Mouse (Mus musculus): ENCODE results near the gene Agpat3.
A peak's percentile ranks its signal among the peaks of the same experiment; 100 is the strongest.

Agpat3 gene

GRCm38 (mm10) chr10:78245225-78245547 lies 107.1 kb downstream of the Agpat3 start:
- peak; percentile 5 for DNase-seq

- peak; percentile 94 for DNase-seq
These were observed 107.7 kb downstream of the Agpat3 start, which contains the start of gene Trappc10 for GRCm38 (mm10) chr10:78244438-78245224. Trappc10 (minus strand) TSS chr10:78244641.

- DNase-seq = peak; percentile 22
These were observed 108.2 kb downstream of the Agpat3 start for GRCm38 (mm10) chr10:78244058-78244437.

GRCm38 (mm10) chr10:78238926-78239325 lies 113.4 kb downstream of the Agpat3 start:
- DNase-seq = no peak

- no peak for DNase-seq
These were observed 114.0 kb downstream of the Agpat3 start for GRCm38 (mm10) chr10:78238297-78238696.

- DNase-seq = no peak
These were observed 114.5 kb downstream of the Agpat3 start for GRCm38 (mm10) chr10:78237809-78238208.

- no peak for DNase-seq
These were observed 115.2 kb downstream of the Agpat3 start for GRCm38 (mm10) chr10:78236885-78237629.

- no peak for DNase-seq
These were observed 118.5 kb downstream of the Agpat3 start for GRCm38 (mm10) chr10:78233756-78234155.

- no peak for DNase-seq
These were observed 119.1 kb downstream of the Agpat3 start for GRCm38 (mm10) chr10:78233161-78233560.

- no peak for DNase-seq
These were observed 119.8 kb downstream of the Agpat3 start for GRCm38 (mm10) chr10:78232301-78232980.

- no peak for DNase-seq
These were observed 123.7 kb downstream of the Agpat3 start for GRCm38 (mm10) chr10:78228560-78228928.

- DNase-seq = no peak
These were observed 124.3 kb downstream of the Agpat3 start for GRCm38 (mm10) chr10:78227875-78228559.

GRCm38 (mm10) chr10:78224136-78224535 lies 128.2 kb downstream of the Agpat3 start:
- DNase-seq = no peak

GRCm38 (mm10) chr10:78222908-78223307 lies 129.4 kb downstream of the Agpat3 start:
- DNase-seq = no peak

GRCm38 (mm10) chr10:78221315-78221714 lies 131.0 kb downstream of the Agpat3 start:
- DNase-seq = no peak

- DNase-seq = no peak
These were observed 132.8 kb downstream of the Agpat3 start for GRCm38 (mm10) chr10:78219528-78219927.
